Mouse (Mus musculus): ENCODE measurements around the gene Anks1. TPM values are rescaled to one million over a fixed set of nuclear protein-coding genes. Genes with fewer than 3 reads are reported as not detected.

The Anks1 gene
- polyA plus RNA-seq, 1 experiment from 2014 or later, result 67.3 TPM

DNA sequence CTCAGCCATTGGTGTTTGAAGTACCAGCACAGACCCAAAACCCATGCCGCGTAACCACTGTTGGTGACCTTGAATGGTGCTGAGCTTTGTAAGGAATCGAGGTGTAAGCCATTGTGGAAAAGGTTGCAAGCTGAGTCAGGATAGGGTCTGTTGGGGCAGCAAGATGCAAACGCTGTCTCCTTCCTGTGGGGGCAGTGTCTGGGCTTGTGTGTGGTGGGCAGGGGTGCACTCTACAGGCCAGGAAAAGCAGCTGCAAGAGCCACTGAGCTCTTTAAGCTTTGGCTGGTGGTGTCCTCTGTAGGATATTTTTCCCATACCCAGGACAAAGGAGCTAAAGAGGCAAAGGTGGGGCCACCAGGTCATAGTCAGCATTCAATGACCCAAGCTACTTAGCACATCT is 139.3 kb downstream of the Anks1 start:
- H3K27me3 ChIP-seq, result no peaks in the 10 kb centered on the region
- peaks cover 28% of the 10 kb centered on the region for H3K4me1 ChIP-seq (replicated peaks)
- H3K4me2 ChIP-seq (replicated peaks), result no peak overlapping the region
- no peaks in the 10 kb centered on the region for H3K9me3 ChIP-seq
- ATAC-seq, result peak; percentile 87
- H3K9ac ChIP-seq (replicated peaks), result no peak overlapping the region; the same call in 1 of the 2 replicates
- H3K36me3 ChIP-seq, result peaks cover 51% of the 10 kb centered on the region
- 45% methylated on average over 4 of the region's 4 CpGs for WGBS
- H3K4me3 ChIP-seq (replicated peaks), result no peak overlapping the region
- peak overlapping the region; percentile 22; the same call in 1 of the 2 replicates for H3K27ac ChIP-seq

DNA sequence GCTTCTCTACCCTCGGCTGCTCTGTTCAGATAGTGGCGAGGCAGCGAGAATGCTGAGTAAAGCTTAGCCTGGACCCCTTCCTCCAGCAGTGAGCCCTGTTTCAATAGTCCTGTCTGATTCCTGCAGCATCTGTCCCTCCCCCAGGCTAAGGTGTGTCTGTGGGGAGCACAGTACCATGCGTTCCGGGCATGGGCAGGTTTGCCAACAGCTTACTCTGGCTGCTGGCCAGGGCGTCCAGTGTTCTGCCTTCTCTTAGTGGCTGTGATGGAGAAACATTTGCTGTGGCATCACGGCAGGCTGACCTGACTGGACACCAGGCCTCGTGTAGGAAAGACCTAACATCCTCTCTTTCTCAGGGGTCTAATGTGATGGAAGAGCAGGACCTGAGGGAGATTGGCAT is 141.1 kb downstream of the Anks1 start:
- Histone ChIP-seq H3K4me1 (replicated peaks) (peaks cover 11% of the 10 kb centered on the region), H3K27me3 (no peaks in the 10 kb centered on the region), H3K9me3 (no peaks in the 10 kb centered on the region), H3K36me3 (peaks cover 61% of the 10 kb centered on the region), H3K4me3 (replicated peaks) (no peak overlapping the region), H3K9ac (replicated peaks) (no peak overlapping the region), H3K27ac (no peak overlapping the region), H3K4me2 (replicated peaks) (no peak overlapping the region)
- no peak for ATAC-seq
- WGBS, result 90% methylated on average over 8 of the region's 8 CpGs

DNA sequence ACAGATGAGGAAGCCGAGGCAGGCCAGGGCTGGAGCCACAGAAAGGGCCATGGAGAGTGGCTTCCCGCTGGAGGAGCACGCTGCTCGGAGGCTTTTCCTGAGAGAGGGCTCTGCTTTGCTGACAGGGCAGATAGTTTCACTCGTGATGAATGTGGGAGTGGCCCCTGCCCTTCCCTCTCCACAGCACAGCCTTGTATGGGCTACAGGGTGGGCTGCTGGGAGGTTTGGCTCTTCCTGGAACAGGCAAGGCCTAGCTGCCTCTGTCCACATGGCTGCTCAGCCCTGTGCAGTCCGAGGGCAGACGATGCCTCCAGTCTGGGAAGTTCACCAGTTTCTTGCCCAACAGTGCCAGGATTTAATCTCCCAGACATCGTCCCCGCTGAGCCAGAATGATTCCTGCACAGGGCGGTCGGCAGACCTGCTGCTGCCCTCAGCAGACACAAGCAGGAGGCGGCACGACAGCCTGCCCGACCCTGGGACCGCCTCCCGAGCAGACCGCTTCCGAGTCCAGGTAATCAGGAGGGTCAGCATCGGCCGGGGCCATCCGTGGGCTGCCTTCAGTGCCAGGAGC is 143.3 kb downstream of the Anks1 start:
- Histone ChIP-seq H3K36me3 (peaks cover 79% of the 10 kb centered on the region), H3K4me2 (replicated peaks) (no peak overlapping the region), H3K27me3 (no peaks in the 10 kb centered on the region), H3K9ac (replicated peaks) (no peak overlapping the region; the same call in 1 of the 2 replicates), H3K9me3 (no peaks in the 10 kb centered on the region), H3K4me3 (replicated peaks) (no peak overlapping the region), H3K27ac (no peak overlapping the region), H3K4me1 (replicated peaks) (peaks cover 9% of the 10 kb centered on the region; the same call in 1 of the 2 replicates)
- 84% methylated on average over 21 of the region's 21 CpGs for WGBS
- ATAC-seq, result no peak

DNA sequence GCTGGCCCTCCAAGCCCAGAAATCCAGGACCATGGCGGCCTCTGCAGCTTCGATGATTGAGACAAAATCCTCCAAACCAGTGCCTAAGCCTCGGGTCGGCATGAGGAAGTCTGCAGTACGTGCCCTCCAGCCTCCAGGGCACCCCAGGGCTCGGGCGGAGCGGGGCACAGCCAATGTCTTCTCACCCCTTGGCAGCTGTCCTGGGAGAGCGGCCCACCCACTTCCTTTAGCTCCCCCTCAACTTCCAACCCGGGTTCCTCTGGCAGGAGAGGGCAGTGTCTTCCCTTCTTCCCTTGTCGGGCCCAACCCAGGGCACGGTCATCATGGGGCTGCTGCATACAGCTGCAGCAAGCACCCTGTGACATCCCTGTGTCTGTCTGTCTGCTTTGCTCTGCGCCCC is 149.2 kb downstream of the Anks1 start:
- H3K4me2 ChIP-seq (replicated peaks), result no peak overlapping the region
- 89% methylated on average over 13 of the region's 13 CpGs for WGBS
- no peaks in the 10 kb centered on the region for H3K27me3 ChIP-seq
- ATAC-seq, result no peak
- no peak overlapping the region for H3K4me3 ChIP-seq (replicated peaks)
- peaks cover 87% of the 10 kb centered on the region for H3K36me3 ChIP-seq
- H3K27ac ChIP-seq, result no peak overlapping the region
- no peaks in the 10 kb centered on the region for H3K9me3 ChIP-seq
- H3K9ac ChIP-seq (replicated peaks), result 0 out of 2 replicates have a peak overlapping the region, but pooled peaks have one; percentile 14
- peaks cover 2% of the 10 kb centered on the region; the same call in 1 of the 2 replicates for H3K4me1 ChIP-seq (replicated peaks)

DNA sequence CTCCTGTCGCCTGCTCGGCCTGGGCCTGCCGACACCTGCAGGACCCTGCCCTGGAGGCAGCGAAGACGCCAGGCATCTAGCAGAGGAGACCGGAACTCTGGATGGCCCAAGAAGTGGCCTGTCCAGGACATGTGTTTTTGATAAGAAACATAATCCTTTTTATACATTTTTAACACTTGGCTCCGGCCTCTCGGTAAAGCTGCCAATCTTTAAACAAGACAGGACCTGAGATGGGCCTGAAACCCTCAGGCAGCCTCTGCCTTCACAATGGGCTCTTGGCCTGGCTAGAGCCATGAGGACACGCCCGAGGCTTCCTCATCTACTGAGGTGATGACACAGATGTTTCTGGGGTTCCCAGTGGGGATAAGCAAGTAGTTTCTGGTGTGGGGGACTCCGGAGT is 151.6 kb downstream of the Anks1 start:
- Histone ChIP-seq H3K27me3 (no peaks in the 10 kb centered on the region), H3K4me1 (replicated peaks) (peaks cover 4% of the 10 kb centered on the region; the same call in 1 of the 2 replicates), H3K4me3 (replicated peaks) (no peak overlapping the region), H3K4me2 (replicated peaks) (no peak overlapping the region), H3K36me3 (peaks cover 66% of the 10 kb centered on the region), H3K27ac (no peak overlapping the region; the same call in 1 of the 2 replicates), H3K9ac (replicated peaks) (no peak overlapping the region), H3K9me3 (no peaks in the 10 kb centered on the region)
- no peak for ATAC-seq
- 90% methylated on average over 11 of the region's 11 CpGs for WGBS

DNA sequence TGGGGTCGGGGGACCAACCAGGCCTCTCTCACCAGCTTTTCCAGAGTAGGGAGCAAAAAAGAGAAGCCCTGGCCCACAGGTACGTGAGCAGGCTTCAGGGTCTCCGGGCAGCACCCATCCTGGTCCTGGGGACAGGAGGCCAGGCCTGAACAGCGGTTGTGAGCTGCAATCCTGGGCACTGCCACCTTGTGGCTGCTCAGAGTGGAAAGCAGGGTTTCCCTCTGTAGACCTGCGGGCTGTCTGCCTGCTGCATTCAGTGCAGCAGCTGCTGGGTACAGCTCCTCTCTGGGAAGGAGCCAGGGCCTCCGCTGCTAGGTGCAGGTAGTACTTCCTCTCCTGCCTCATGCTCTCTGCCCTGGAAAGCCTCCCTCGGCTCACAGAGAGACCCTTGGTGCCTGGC is 152.4 kb downstream of the Anks1 start:
- Histone ChIP-seq H3K9ac (replicated peaks) (no peak overlapping the region), H3K27ac (no peak overlapping the region; the same call in 1 of the 2 replicates), H3K4me3 (replicated peaks) (no peak overlapping the region), H3K4me1 (replicated peaks) (peaks cover 5% of the 10 kb centered on the region; the same call in 1 of the 2 replicates), H3K9me3 (no peaks in the 10 kb centered on the region), H3K36me3 (peaks cover 58% of the 10 kb centered on the region), H3K4me2 (replicated peaks) (no peak overlapping the region), H3K27me3 (no peaks in the 10 kb centered on the region)
- ATAC-seq, result peak; percentile 77; the same call in 1 of the 2 replicates
- WGBS, result 42% methylated on average over 7 of the region's 7 CpGs

DNA sequence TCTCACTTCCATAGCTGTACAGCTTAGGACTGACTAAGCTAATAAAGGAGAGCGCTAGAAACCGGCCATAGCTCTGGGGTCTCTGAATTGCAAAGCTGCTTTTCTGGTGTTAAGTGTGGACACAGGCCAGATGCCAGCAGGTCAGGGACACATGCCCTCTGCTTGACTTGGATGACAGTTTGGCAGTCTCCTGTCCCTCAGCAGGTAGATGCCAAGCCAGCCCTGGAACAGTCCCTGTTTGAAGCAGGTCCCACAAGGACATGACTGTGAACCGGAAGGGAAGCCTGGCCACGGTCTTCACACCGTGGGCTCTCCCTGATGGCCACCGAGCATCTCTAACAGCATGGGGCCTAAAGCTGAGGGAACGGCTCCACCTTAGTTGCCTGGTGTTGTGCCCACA is 153.6 kb downstream of the Anks1 start:
- no peak overlapping the region for H3K27ac ChIP-seq
- H3K9me3 ChIP-seq, result no peaks in the 10 kb centered on the region
- ATAC-seq, result no peak
- H3K4me3 ChIP-seq (replicated peaks), result no peak overlapping the region
- WGBS, result 85% methylated on average over 7 of the region's 7 CpGs
- H3K27me3 ChIP-seq, result no peaks in the 10 kb centered on the region
- H3K9ac ChIP-seq (replicated peaks), result no peak overlapping the region
- H3K4me2 ChIP-seq (replicated peaks), result no peak overlapping the region
- H3K4me1 ChIP-seq (replicated peaks), result peaks cover 8% of the 10 kb centered on the region; the same call in 1 of the 2 replicates
- peaks cover 46% of the 10 kb centered on the region for H3K36me3 ChIP-seq

DNA sequence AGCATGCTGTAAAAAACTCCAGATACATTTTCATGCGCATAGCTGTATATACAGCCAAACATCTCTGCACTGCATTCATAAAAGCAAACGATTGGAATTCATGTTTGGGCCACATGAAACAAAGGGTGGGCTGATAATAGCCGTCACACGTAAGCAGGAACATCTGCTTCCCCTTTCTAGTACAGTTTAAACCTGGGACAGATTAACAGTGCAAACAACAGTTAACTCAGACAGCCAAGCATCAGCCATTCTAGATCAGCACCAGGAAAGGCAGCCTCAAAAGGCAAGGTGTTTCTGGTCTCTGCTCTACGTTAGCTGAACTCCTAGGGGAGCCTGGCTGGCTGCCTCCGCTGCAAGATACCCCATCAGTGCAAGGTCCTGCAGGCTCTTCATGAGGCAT is 154.1 kb downstream of the Anks1 start:
- Histone ChIP-seq H3K4me2 (replicated peaks) (no peak overlapping the region), H3K27me3 (no peaks in the 10 kb centered on the region), H3K9ac (replicated peaks) (peak overlapping the region; percentile 10; the same call in 1 of the 2 replicates), H3K4me3 (replicated peaks) (no peak overlapping the region), H3K27ac (0 out of 2 replicates have a peak overlapping the region, but pooled peaks have one; percentile 14), H3K4me1 (replicated peaks) (peaks cover 8% of the 10 kb centered on the region; the same call in 1 of the 2 replicates), H3K9me3 (no peaks in the 10 kb centered on the region), H3K36me3 (peaks cover 41% of the 10 kb centered on the region)
- no peak for ATAC-seq
- 83% methylated on average over 6 of the region's 6 CpGs for WGBS

DNA sequence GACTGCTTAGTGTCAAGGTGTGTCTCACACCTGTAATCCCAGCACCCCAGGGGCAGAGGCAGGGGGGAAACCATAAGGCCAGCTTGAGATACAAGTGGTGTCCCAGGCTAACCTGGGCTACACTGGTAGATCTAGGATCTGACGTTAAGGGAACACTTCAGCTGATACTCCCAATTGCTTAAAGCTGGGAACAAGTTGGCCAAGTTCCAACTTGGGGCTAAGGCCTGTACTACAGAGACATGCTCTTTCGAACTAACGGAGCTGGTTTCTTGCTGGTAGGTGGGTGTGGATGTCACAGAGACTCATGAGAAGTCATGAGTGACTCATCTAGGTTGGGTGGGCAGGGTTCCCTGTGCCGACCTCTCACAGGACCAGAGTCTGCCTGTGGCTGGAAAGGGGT is 158.2 kb downstream of the Anks1 start:
- Histone ChIP-seq H3K27me3 (no peaks in the 10 kb centered on the region), H3K4me2 (replicated peaks) (no peak overlapping the region), H3K4me3 (replicated peaks) (no peak overlapping the region), H3K27ac (no peak overlapping the region), H3K9ac (replicated peaks) (no peak overlapping the region), H3K9me3 (no peaks in the 10 kb centered on the region), H3K36me3 (no peaks in the 10 kb centered on the region; the same call in 1 of the 2 replicates), H3K4me1 (replicated peaks) (peaks cover 8% of the 10 kb centered on the region; the same call in 1 of the 2 replicates)
- WGBS, result 90% methylated on average over 4 of the region's 4 CpGs
- no peak for ATAC-seq

DNA sequence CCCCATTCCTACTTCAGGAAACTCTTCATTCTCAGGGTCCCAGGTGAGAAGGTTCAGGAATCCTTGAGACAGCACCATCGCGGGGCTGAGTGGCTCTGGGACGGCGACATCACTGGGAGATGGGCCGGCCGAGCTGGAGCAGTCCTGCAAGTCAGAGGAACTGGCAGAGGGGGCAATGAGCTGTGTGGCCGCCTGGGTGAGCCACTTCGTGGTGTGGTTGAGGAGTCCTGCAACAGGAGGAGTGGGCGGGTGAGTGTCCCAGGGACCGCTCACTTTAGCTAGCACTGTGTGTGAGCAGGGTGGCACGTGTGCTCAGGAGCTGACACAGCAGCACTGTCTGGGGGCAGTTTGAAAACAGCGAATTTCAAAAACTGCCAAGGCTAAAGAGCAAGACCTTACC is 160.3 kb downstream of the Anks1 start:
- H3K4me1 ChIP-seq (replicated peaks), result 0 out of 2 replicates have a peak, but pooled peaks cover 3% of the 10 kb centered on the region
- no peak overlapping the region for H3K27ac ChIP-seq
- no peak overlapping the region for H3K4me3 ChIP-seq (replicated peaks)
- H3K9me3 ChIP-seq, result no peaks in the 10 kb centered on the region
- no peak for ATAC-seq
- WGBS, result 29% methylated on average over 12 of the region's 12 CpGs
- no peak overlapping the region for H3K4me2 ChIP-seq (replicated peaks)
- no peak overlapping the region for H3K9ac ChIP-seq (replicated peaks)
- H3K36me3 ChIP-seq, result no peaks in the 10 kb centered on the region
- no peaks in the 10 kb centered on the region for H3K27me3 ChIP-seq

DNA sequence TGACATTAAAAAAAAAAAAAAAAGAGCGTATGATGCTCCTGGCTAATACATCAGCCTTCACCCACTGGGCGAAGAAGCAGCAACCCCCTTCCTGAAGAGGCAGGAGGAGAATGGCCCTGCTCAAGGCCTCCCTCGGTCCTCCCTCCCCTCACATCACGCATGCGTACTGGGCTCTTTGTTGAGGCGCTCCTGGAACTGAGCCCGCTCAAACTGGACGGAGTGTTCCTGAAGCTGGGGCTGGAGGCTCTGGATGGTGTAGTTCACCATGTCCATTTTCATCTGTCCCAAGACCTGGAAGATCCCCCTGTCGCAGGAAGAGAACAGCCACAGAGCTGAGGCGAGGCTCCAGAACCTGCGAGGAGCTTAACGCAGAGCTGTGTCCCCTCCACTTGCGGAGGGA is 161.2 kb downstream of the Anks1 start:
- H3K4me3 ChIP-seq (replicated peaks), result no peak overlapping the region
- H3K27ac ChIP-seq, result no peak overlapping the region
- 88% methylated on average over 13 of the region's 13 CpGs for WGBS
- H3K27me3 ChIP-seq, result no peaks in the 10 kb centered on the region
- H3K9ac ChIP-seq (replicated peaks), result no peak overlapping the region
- no peaks in the 10 kb centered on the region for H3K36me3 ChIP-seq
- ATAC-seq, result no peak
- no peaks in the 10 kb centered on the region for H3K9me3 ChIP-seq
- H3K4me1 ChIP-seq (replicated peaks), result 0 out of 2 replicates have a peak, but pooled peaks cover 3% of the 10 kb centered on the region
- no peak overlapping the region for H3K4me2 ChIP-seq (replicated peaks)

DNA sequence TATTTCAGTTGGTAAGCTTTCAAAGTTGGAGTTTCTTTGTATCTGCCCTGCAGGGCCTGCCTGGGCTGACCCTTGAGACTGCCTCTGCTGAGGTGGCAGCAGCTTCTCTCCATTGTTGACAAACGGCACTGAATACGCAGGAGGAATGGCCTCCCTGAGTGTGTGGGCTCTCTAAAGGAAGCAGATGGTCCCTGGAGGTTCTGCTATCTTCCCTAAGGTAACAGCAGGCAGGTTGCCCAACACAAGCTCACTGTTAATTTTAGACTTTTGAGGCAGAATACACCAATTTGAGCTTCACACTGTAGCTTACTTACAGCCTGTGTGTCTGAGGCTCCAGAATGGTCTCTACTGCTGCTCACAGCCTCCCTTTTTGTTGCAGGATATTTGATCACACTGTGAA is 163.6 kb downstream of the Anks1 start:
- H3K4me3 ChIP-seq (replicated peaks), result no peak overlapping the region
- H3K4me1 ChIP-seq (replicated peaks), result no peaks in the 10 kb centered on the region
- H3K27me3 ChIP-seq, result no peaks in the 10 kb centered on the region
- H3K9me3 ChIP-seq, result no peaks in the 10 kb centered on the region
- no peak overlapping the region for H3K27ac ChIP-seq
- ATAC-seq, result no peak
- no peak overlapping the region for H3K4me2 ChIP-seq (replicated peaks)
- no peak overlapping the region for H3K9ac ChIP-seq (replicated peaks)
- H3K36me3 ChIP-seq, result no peaks in the 10 kb centered on the region
- 80% methylated on average over 2 of the region's 2 CpGs for WGBS

DNA sequence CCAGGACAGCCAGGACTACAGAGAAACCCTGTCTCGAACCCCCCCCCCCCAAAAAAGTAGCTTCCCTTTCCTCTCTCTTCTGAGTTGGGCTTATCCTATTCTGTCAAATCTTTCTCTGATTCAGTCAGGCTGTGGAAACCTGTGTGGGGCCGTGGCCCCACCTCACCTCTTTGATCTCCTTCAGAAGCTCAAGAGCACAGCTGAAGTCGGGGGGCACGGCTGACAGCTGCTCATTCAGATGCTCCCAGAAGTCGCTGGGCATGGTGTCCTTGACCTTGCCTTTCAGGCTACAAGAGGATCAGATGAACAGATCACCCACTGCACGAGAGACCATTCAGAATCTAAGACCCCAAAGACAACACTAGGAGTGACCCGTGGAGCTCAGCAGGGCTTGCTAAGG is 165.4 kb downstream of the Anks1 start:
- Histone ChIP-seq H3K27ac (no peak overlapping the region), H3K9ac (replicated peaks) (no peak overlapping the region), H3K4me2 (replicated peaks) (no peak overlapping the region), H3K4me3 (replicated peaks) (no peak overlapping the region), H3K9me3 (no peaks in the 10 kb centered on the region), H3K36me3 (no peaks in the 10 kb centered on the region), H3K27me3 (no peaks in the 10 kb centered on the region), H3K4me1 (replicated peaks) (no peaks in the 10 kb centered on the region)
- no peak for ATAC-seq
- 66% methylated on average over 7 of the region's 7 CpGs for WGBS
